Mouse (Mus musculus): ENCODE measurements around the gene Apcs.

Apcs gene

GRCm38 (mm10) chr1:172894777-172895357, at the start of gene Apcs:
Gene Apcs (minus strand): TSS chr1:172895041.
- DNase-seq, result no peak

GRCm38 (mm10) chr1:172932197-172932596, 37.4 kb upstream of the Apcs start:
- DNase-seq, result no peak

- DNase-seq, result no peak
Measured at GRCm38 (mm10) chr1:172918450-172918849, 23.6 kb upstream of the Apcs start.

GRCm38 (mm10) chr1:172917115-172917514, 22.3 kb upstream of the Apcs start:
- DNase-seq, result no peak

GRCm38 (mm10) chr1:172903313-172903712, 8.5 kb upstream of the Apcs start:
- DNase-seq, result no peak

GRCm38 (mm10) chr1:172895435-172895834, 594 bp upstream of the Apcs start:
- DNase-seq, result no peak

- no peak for DNase-seq
Measured at GRCm38 (mm10) chr1:172876675-172877074, 18.2 kb downstream of the Apcs start.

- no peak for DNase-seq
Measured at GRCm38 (mm10) chr1:172875265-172875664, 19.6 kb downstream of the Apcs start.

- no peak for DNase-seq
Measured at GRCm38 (mm10) chr1:172848171-172848570, 46.7 kb downstream of the Apcs start.

- no peak for DNase-seq
Measured at GRCm38 (mm10) chr1:172847044-172847761, 47.6 kb downstream of the Apcs start.

Data from thymus, postnatal 4 days (tissue).